37 mouse cellular contexts compared by ENCODE assay signal in genomic region chr2:69226876-69227275, GRCm38 (mm10). TPM values are rescaled to one million over a fixed set of nuclear protein-coding genes. Genes with fewer than 3 reads are reported as not detected.
"Had no signal": no experiment of that assay in that cellular context is flagged by ENCODE, and none has a peak within 500 bp of the region (broad histone marks: within the 10 kb centered on the region; RNA-seq: fewer than 3 reads in every experiment).

No protein-coding gene starts in this region.

- H3K27me3 ChIP-seq: embryonic facial prominence, embryonic 12.5 days; embryonic facial prominence, embryonic 13.5 days; embryonic facial prominence, embryonic 15.5 days had no signal

- H3K4me1 ChIP-seq: embryonic facial prominence, embryonic 10.5 days; embryonic facial prominence, embryonic 12.5 days; embryonic facial prominence, embryonic 13.5 days; embryonic facial prominence, embryonic 15.5 days; forebrain, embryonic 12.5 days had no signal

- DNase-seq: cerebellum, adult 8-10 months; cerebellum, adult 9-10 months; cerebellum, adult 9-11 months; cerebellum, postnatal 10 days; cerebellum, postnatal 25 days; cerebellum, postnatal 36 days; embryo, embryonic 11 days; forebrain, postnatal 0 days; gastrocnemius, adult 2 months; gastrocnemius, postnatal 10 days; gastrocnemius, postnatal 14 days; gastrocnemius, postnatal 25 days; gastrocnemius, postnatal 36 days; heart, adult 11 months; heart, adult 18-20 months; heart, adult 2 months had no signal

- H3K4me3 ChIP-seq: embryonic facial prominence, embryonic 10.5 days; embryonic facial prominence, embryonic 12.5 days; embryonic facial prominence, embryonic 13.5 days; embryonic facial prominence, embryonic 15.5 days; erythroblast, embryonic 14.5 days; forebrain, embryonic 10.5 days; forebrain, embryonic 12.5 days; forebrain, embryonic 13.5 days; forebrain, embryonic 15.5 days; gastrocnemius, adult 2 months; heart, adult 2 months had no signal

- ATAC-seq: forebrain, embryonic 13.5 days; forebrain, embryonic 14.5 days; forebrain, embryonic 15.5 days; forebrain, embryonic 16.5 days; forebrain, postnatal 0 days had no signal

- H3K9ac ChIP-seq: embryonic facial prominence, embryonic 12.5 days; embryonic facial prominence, embryonic 13.5 days; embryonic facial prominence, embryonic 15.5 days; forebrain, embryonic 12.5 days; forebrain, embryonic 13.5 days; forebrain, embryonic 15.5 days; forebrain, postnatal 0 days had no signal

- H3K36me3 ChIP-seq: embryonic facial prominence, embryonic 10.5 days; embryonic facial prominence, embryonic 12.5 days; embryonic facial prominence, embryonic 13.5 days; embryonic facial prominence, embryonic 15.5 days; forebrain, embryonic 10.5 days; forebrain, embryonic 12.5 days; forebrain, embryonic 15.5 days had no signal

- H3K27ac ChIP-seq: embryonic facial prominence, embryonic 10.5 days; embryonic facial prominence, embryonic 12.5 days; embryonic facial prominence, embryonic 13.5 days; embryonic facial prominence, embryonic 15.5 days; forebrain, embryonic 10.5 days; forebrain, embryonic 12.5 days; forebrain, embryonic 13.5 days; forebrain, embryonic 15.5 days; gastrocnemius, adult 2 months; heart, adult 2 months had no signal

- H3K4me2 ChIP-seq: embryonic facial prominence, embryonic 12.5 days; embryonic facial prominence, embryonic 13.5 days; embryonic facial prominence, embryonic 15.5 days; forebrain, embryonic 12.5 days; forebrain, embryonic 13.5 days; forebrain, embryonic 15.5 days had no signal

- H3K9me3 ChIP-seq: embryonic facial prominence, embryonic 10.5 days; embryonic facial prominence, embryonic 12.5 days; embryonic facial prominence, embryonic 13.5 days; embryonic facial prominence, embryonic 15.5 days; forebrain, embryonic 10.5 days; forebrain, embryonic 12.5 days; forebrain, embryonic 13.5 days; forebrain, embryonic 15.5 days had no signal

RNA-seq across cellular contexts. Expression of gene G6pc2, which starts 16.0 kb away (rescaled TPM):
- total RNA-seq: common myeloid progenitor, adult 5-6 weeks; forebrain, postnatal 0 days; gastrocnemius, adult 18-20 months; gastrocnemius, adult 2 months; gastrocnemius, adult 8-10 months; gastrocnemius, postnatal 10 days; gastrocnemius, postnatal 14 days; gastrocnemius, postnatal 25 days; gastrocnemius, postnatal 36 days; gastrocnemius, postnatal 4 days; granulocyte monocyte progenitor cell, adult 5-6 weeks; heart, adult 18-20 months; heart, adult 2 months had no signal
- polyA plus RNA-seq: cortical plate, adult 2 months; embryonic facial prominence, embryonic 10.5 days; embryonic facial prominence, embryonic 13.5 days; embryonic facial prominence, embryonic 14.5 days; embryonic facial prominence, embryonic 15.5 days; erythroblast, embryonic 14.5 days; forebrain, embryonic 10.5 days; forebrain, embryonic 11.5 days; forebrain, embryonic 12.5 days; forebrain, embryonic 13.5 days; forebrain, embryonic 15.5 days; forebrain, embryonic 16.5 days; forebrain, postnatal 0 days; frontal cortex, adult 2 months; gonadal fat pad, adult 2 months; heart, adult 2 months had no signal
